Mouse (Mus musculus) myocyte (in vitro differentiated cells): ENCODE results near the gene Ccdc146. TPM values are rescaled to one million over a fixed set of nuclear protein-coding genes. Genes with fewer than 3 reads are reported as not detected.
A peak's percentile ranks its signal among the peaks of the same experiment; 100 is the strongest.

Experiments used
- H3K27me3 ChIP-seq: one replicate; pipeline ENCODE4 v1.6.1; 2011; ENCODE audit not compliant: control insufficient read depth, insufficient read depth, insufficient read length
- H3K36me3 ChIP-seq: one replicate; pipeline ENCODE4 v1.6.1; 2011; ENCODE audit not compliant: control insufficient read depth, insufficient read depth
- H3K4me2 ChIP-seq: one replicate; pipeline ENCODE4 v1.6.1; 2011; ENCODE audit warnings: low read depth, control low read depth
- H3K4me3 ChIP-seq: one replicate; pipeline ENCODE4 v1.5.1; 2011; ENCODE audit warnings: mild to moderate bottlenecking, control low read depth, moderate library complexity
- H3K79me2 ChIP-seq: one replicate; pipeline ENCODE4 v1.6.1; 2011; ENCODE audit not compliant: control insufficient read depth, insufficient read depth
- H3ac ChIP-seq: one replicate; pipeline ENCODE4 v1.6.1; 2011; ENCODE audit not compliant: control insufficient read depth, insufficient read length
- CEBPB ChIP-seq: IDR thresholded peaks from 2 replicates; pipeline ENCODE4 v1.6.1; 2011; ENCODE audit warnings: mild to moderate bottlenecking, moderate library complexity; ENCODE audit not compliant: poor library complexity, insufficient read depth, severe bottlenecking
- E2F4 ChIP-seq: IDR thresholded peaks from one replicate; pipeline ENCODE4 v1.6.1; 2011; ENCODE audit warnings: mild to moderate bottlenecking, control low read depth, moderate library complexity; ENCODE audit not compliant: insufficient read depth
- MAX ChIP-seq: IDR thresholded peaks from one replicate; pipeline ENCODE4 v1.6.1; 2011; ENCODE audit warnings: low read depth, mild to moderate bottlenecking, control low read depth
- MYOD1 ChIP-seq, 3 experiments: IDR thresholded peaks; one replicate each; pipeline ENCODE4 v1.6.1; 2011; ENCODE audit warnings: control low read depth in 2 of 3, low read depth in 2 of 3, mild to moderate bottlenecking in 2 of 3, moderate library complexity in 1 of 3; ENCODE audit not compliant: insufficient read length in 2 of 3, control insufficient read depth in 1 of 3
- MYOG ChIP-seq, 3 experiments: IDR thresholded peaks; one replicate each; pipeline ENCODE4 v1.6.1; 2011; ENCODE audit warnings: control low read depth in 2 of 3, low read depth in 2 of 3, mild to moderate bottlenecking in 2 of 3; ENCODE audit not compliant: insufficient read length in 2 of 3, control insufficient read depth in 1 of 3, insufficient read depth in 1 of 3
- POLR2A ChIP-seq: IDR thresholded peaks from one replicate; pipeline ENCODE4 v1.6.1; 2011; ENCODE audit warnings: low read depth, mild to moderate bottlenecking, control low read depth, moderate library complexity; ENCODE audit not compliant: insufficient read length
- POLR2AphosphoS2 ChIP-seq: IDR thresholded peaks from one replicate; pipeline ENCODE4 v1.6.1; 2011; ENCODE audit warnings: low read depth, control low read depth; ENCODE audit not compliant: insufficient read length
- REST ChIP-seq: IDR thresholded peaks from one replicate; pipeline ENCODE4 v1.6.1; 2011; ENCODE audit warnings: mild to moderate bottlenecking, control low read depth, moderate library complexity; ENCODE audit not compliant: insufficient read depth, insufficient read length
- SRF ChIP-seq: IDR thresholded peaks from one replicate; pipeline ENCODE4 v1.6.1; 2011; ENCODE audit warnings: low read depth; ENCODE audit not compliant: control insufficient read depth, insufficient read length
- TCF12 ChIP-seq: IDR thresholded peaks from one replicate; pipeline ENCODE4 v1.6.1; 2011; ENCODE audit warnings: mild to moderate bottlenecking, control low read depth; ENCODE audit not compliant: poor library complexity, insufficient read depth, severe bottlenecking
- TCF3 ChIP-seq: IDR thresholded peaks from one replicate; pipeline ENCODE4 v1.6.1; 2011; ENCODE audit warnings: low read depth, control low read depth; ENCODE audit not compliant: insufficient read length
- USF1 ChIP-seq: IDR thresholded peaks from one replicate; pipeline ENCODE4 v1.6.1; 2011; ENCODE audit warnings: low read depth, mild to moderate bottlenecking, control low read depth, moderate library complexity
- polyA plus RNA-seq: library from polyadenylated mRNA; unstranded; fragments of >200 nt; fragmentation: generic; extraction: Trizol; gene quantifications from one replicate; pipeline ENCODE4 v1.2.1, GENCODE M21; 2012; ENCODE audit warnings: missing spikeins

The Ccdc146 gene
- polyA plus RNA-seq, 1 experiment, result not detected

GRCm38 (mm10) chr5:21329672-21330665 is 94.5 kb downstream of the Ccdc146 start:
- H3K4me2 ChIP-seq, result peak overlapping the region; percentile 6

GRCm38 (mm10) chr5:21328560-21328959 is 95.9 kb downstream of the Ccdc146 start:
- peaks cover 15% of the 10 kb centered on the region for H3K27me3 ChIP-seq
- H3K79me2 ChIP-seq, result no peaks in the 10 kb centered on the region
- H3ac ChIP-seq, result no peak overlapping the region
- no peak overlapping the region for H3K4me3 ChIP-seq
- H3K36me3 ChIP-seq, result no peaks in the 10 kb centered on the region
- TF ChIP-seq MAX, result no peak
- TF ChIP-seq POLR2A, result no peak
- no peak for TF ChIP-seq POLR2AphosphoS2
- no peak for TF ChIP-seq E2F4
- no peak for TF ChIP-seq TCF12
- no peak for TF ChIP-seq CEBPB
- TF ChIP-seq SRF, result no peak
- no peak overlapping the region for H3K4me2 ChIP-seq

More at GRCm38 (mm10) chr5:21329672-21330665, 94.5 kb downstream of the Ccdc146 start:
- TF ChIP-seq SRF (no peak), CEBPB (no peak), POLR2A (no peak), MYOD1 (IDR thresholded peaks at IDR 0.05; ENCODE audit: control insufficient read depth in 1 of 3, insufficient read length in 2 of 3, low read depth in 2 of 3) (no peak), MYOG (IDR thresholded peaks at IDR 0.05; ENCODE audit: control insufficient read depth in 1 of 3, insufficient read depth in 1 of 3, insufficient read length in 2 of 3, low read depth in 2 of 3) (no peak), E2F4 (no peak), POLR2AphosphoS2 (no peak), MAX (no peak), TCF12 (no peak), REST (no peak), TCF3 (no peak)
- no peak overlapping the region for H3ac ChIP-seq
- no peaks in the 10 kb centered on the region for H3K79me2 ChIP-seq
- peaks cover 15% of the 10 kb centered on the region for H3K27me3 ChIP-seq
- H3K36me3 ChIP-seq, result no peaks in the 10 kb centered on the region
- H3K4me3 ChIP-seq, result no peak overlapping the region

DNA sequence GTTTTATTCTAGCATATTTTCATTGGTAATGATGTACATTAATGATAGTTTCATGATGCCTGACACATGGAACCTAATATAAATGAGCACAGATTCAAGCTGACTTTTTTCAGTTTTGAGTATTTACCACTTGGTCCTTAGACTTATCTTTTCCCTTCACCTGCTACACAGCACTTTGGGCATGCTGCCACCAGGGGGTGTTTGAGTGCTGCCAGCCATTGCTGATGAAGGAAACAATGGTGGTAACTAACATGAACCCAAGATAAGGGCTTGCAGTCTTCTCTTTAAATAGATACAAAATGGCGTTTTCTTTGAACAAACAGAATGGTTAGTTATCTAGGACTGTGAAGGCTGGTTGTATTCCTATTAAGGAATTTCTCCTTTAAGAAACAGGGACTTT is 98.0 kb downstream of the Ccdc146 start:
- Histone ChIP-seq H3K36me3 (no peaks in the 10 kb centered on the region), H3K4me2 (no peak overlapping the region), H3K27me3 (peaks cover 15% of the 10 kb centered on the region), H3K79me2 (no peaks in the 10 kb centered on the region), H3K4me3 (no peak overlapping the region), H3ac (no peak overlapping the region)
- no peak for TF ChIP-seq CEBPB
- no peak for TF ChIP-seq REST
- no peak for TF ChIP-seq USF1
- no peak for TF ChIP-seq MAX
- no peak for TF ChIP-seq SRF
- TF ChIP-seq TCF12, result no peak
- TF ChIP-seq E2F4, result no peak
- TF ChIP-seq MYOG (IDR thresholded peaks at IDR 0.05; ENCODE audit: control insufficient read depth in 1 of 3, insufficient read depth in 1 of 3, insufficient read length in 2 of 3, low read depth in 2 of 3), result no peak
- no peak for TF ChIP-seq POLR2A
- TF ChIP-seq POLR2AphosphoS2, result no peak
- no peak for TF ChIP-seq MYOD1 (IDR thresholded peaks at IDR 0.05; ENCODE audit: control insufficient read depth in 1 of 3, insufficient read length in 2 of 3, low read depth in 2 of 3)

- no peak overlapping the region for H3ac ChIP-seq
- TF ChIP-seq CEBPB (no peak), MYOD1 (IDR thresholded peaks at IDR 0.05; ENCODE audit: control insufficient read depth in 1 of 3, insufficient read length in 2 of 3, low read depth in 2 of 3) (no peak), MYOG (IDR thresholded peaks at IDR 0.05; ENCODE audit: control insufficient read depth in 1 of 3, insufficient read depth in 1 of 3, insufficient read length in 2 of 3, low read depth in 2 of 3) (no peak), MAX (no peak)
- H3K79me2 ChIP-seq, result no peaks in the 10 kb centered on the region
- H3K27me3 ChIP-seq, result no peaks in the 10 kb centered on the region
- H3K4me3 ChIP-seq, result no peak overlapping the region
- H3K4me2 ChIP-seq, result no peak overlapping the region
- H3K36me3 ChIP-seq, result no peaks in the 10 kb centered on the region
These were observed 104.3 kb downstream of the Ccdc146 start for GRCm38 (mm10) chr5:21320138-21320537.

GRCm38 (mm10) chr5:21314696-21315095 is 109.8 kb downstream of the Ccdc146 start:
- TF ChIP-seq MYOD1 (IDR thresholded peaks at IDR 0.05; ENCODE audit: control insufficient read depth in 1 of 3, insufficient read length in 2 of 3, low read depth in 2 of 3), result no peak
- TF ChIP-seq POLR2AphosphoS2, result no peak
- TF ChIP-seq TCF12, result no peak
- no peak for TF ChIP-seq USF1
- no peak for TF ChIP-seq TCF3
- no peak for TF ChIP-seq POLR2A
- TF ChIP-seq E2F4, result no peak
- no peak for TF ChIP-seq MYOG (IDR thresholded peaks at IDR 0.05; ENCODE audit: control insufficient read depth in 1 of 3, insufficient read depth in 1 of 3, insufficient read length in 2 of 3, low read depth in 2 of 3)
- TF ChIP-seq SRF, result no peak
- no peak for TF ChIP-seq MAX
- no peak for TF ChIP-seq REST
- no peak for TF ChIP-seq CEBPB
- Histone ChIP-seq H3K79me2 (no peaks in the 10 kb centered on the region), H3K36me3 (no peaks in the 10 kb centered on the region), H3ac (no peak overlapping the region), H3K27me3 (no peaks in the 10 kb centered on the region), H3K4me3 (no peak overlapping the region), H3K4me2 (no peak overlapping the region)
